Mouse (Mus musculus): ENCODE results near the gene Ccdc43.
A peak's percentile ranks its signal among the peaks of the same experiment; 100 is the strongest.
"Not testable (repeated sequence)": the region's sequence is repeated elsewhere in the genome, so short reads cannot be mapped to it uniquely, and the experiment has no call there.

The Ccdc43 gene

DNA sequence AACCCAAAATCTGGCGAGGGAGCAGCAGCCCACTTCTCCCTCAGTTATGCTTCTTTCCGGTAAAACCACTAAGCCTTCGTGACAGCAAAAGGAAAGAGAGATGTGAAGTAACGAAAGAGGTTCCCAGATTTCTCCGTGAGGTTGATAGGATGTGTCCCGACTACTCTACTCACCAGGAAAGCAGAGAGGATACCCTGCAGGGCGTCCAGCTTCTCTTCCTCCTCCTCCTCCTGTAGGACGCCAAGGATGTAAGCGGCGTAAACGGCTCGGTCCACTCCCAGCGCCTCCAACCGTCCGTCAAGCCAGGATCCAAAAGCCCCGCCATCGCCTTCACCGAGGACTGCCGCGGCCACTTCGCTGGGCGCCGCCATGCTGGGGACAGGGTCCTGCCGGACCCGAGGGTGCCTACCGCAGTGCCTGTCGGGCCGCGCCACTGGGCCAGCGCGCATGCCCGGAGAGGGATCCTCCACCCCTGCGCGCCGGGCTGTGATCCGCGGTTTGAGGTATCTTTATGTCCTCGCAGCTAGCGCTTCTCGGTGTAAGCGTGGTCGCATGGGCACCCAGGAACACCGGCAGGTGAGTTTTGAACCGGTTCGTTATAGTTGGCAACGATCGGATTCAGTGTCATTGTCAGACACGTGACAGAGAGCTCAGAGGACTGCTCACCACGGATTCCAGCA lies at the start of gene Ccdc43:
Ccdc43 (minus strand) TSS at position 445 of the 680 bp plus-strand sequence.
- DNase-seq (ENCODE audit: low read depth in 2 of 2, low spot score in 2 of 2): peak; percentile 82 to 89

DNA sequence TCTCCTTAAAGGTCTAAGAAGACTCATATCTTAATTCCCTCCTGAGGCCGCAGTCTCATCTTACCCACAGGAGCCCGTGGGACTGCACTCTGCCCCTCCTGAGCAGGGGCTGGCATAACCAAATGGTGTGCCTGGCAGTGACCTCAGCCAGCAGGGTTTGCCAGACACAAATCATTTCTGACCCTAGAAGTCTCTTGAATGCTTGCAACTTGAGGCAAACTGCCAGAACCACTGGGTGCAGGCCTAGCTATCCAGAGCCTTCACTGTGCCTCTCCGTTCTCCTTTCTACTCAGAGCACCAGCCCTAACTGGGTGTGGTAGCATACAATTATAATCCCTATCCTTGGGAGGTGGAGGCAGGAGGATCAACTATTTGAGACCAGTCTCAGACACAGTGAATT lies 47.2 kb upstream of the Ccdc43 start:
- no peak for DNase-seq (ENCODE audit: low read depth in 2 of 2, low spot score in 2 of 2)

DNA sequence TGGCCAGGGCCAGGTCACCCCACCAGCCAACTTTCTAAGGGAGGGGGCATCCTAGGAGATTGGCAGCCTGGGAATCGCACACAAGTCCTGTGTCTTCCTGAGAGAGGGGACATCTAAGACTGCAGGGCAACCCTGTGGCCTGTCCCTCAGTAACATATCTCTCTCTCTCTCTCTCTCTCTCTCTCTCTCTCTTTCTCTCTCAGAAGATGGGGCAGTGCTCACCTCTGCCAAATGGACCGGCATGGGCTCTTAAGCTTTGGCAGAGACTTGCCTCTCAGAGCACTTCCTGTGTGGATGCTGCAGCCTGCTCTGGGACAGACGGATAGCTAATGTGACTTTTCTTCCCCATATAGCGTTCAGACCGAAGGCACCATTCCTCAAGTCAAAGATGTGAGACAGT lies 45.3 kb upstream of the Ccdc43 start:
- DNase-seq (ENCODE audit: low read depth in 2 of 2, low spot score in 2 of 2): no peak

DNA sequence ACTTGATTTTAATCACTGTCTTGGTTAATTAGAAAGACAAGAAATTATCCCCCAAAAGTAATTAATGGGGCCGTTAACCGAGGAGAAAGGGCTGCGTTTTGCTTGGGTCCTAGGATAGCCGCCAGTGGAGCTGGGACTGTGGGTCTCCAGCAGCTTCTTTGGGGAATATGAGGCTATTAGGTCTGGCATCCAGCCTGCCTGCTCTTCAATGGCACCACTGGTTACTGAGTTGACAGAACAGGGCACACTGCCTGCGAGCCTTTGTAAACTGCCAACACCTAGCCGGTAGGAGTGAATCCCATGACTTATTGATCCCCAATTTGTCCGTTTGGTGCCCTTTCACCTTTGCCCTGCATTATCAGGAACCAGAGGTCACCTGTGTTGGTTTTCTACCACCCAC lies 44.5 kb upstream of the Ccdc43 start:
- no peak for DNase-seq (ENCODE audit: low read depth in 2 of 2, low spot score in 2 of 2)

- no peak for DNase-seq (ENCODE audit: low read depth in 2 of 2, low spot score in 2 of 2)
These were observed 43.8 kb upstream of the Ccdc43 start for GRCm38 (mm10) chr11:102741129-102741950.

- DNase-seq (ENCODE audit: low read depth in 2 of 2, low spot score in 2 of 2): no peak
These were observed 43.1 kb upstream of the Ccdc43 start for GRCm38 (mm10) chr11:102740634-102741033.

GRCm38 (mm10) chr11:102739278-102739966 lies 41.8 kb upstream of the Ccdc43 start:
- peak; percentile 44 to 63 for DNase-seq (ENCODE audit: low read depth in 2 of 2, low spot score in 2 of 2)

DNA sequence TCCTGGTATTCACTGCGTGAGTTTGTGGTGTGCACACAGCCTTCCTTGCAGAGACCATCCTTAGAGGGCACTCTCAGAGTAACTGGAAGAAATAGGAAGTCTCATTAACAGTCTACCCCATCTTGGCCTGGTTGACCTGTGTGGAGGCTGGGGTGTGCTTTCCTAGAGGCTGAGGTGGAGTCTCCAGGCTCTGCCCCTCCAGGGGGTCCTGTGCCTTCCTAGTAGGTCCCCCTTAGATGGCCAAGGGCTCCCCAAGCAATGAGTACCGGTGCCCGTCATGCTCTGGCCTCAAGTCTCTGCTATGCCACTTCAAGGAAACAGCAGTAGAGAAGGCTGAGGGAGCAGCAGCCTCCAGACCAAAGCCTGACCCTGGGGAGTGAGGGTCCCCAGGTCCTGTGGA lies 40.5 kb upstream of the Ccdc43 start:
- DNase-seq (ENCODE audit: low read depth in 2 of 2, low spot score in 2 of 2): no peak

DNA sequence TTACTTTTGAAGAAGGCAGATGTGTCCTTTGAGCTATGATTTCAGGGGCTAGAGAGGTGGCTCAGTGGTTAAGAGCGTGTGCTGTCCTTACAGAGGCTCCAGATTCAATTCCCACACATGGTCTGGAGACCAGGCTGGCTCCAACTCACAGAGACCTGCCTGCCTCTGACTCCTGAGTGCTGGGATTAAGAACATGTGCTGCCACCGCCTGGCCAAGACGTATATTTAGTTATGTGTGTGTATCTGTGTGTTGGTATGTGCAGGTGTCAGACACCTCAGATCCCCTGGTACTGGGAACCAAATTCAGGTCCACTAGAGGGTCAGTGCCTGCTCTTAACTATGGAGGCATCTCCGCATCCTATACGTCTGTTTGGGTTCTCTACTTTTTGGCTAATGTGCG lies 37.4 kb upstream of the Ccdc43 start:
- DNase-seq (ENCODE audit: low read depth in 2 of 2, low spot score in 2 of 2): no peak

GRCm38 (mm10) chr11:102733146-102733545 lies 35.6 kb upstream of the Ccdc43 start:
- no peak for DNase-seq (ENCODE audit: low read depth in 2 of 2, low spot score in 2 of 2)

- DNase-seq (ENCODE audit: low read depth in 2 of 2, low spot score in 2 of 2): no peak
These were observed 33.8 kb upstream of the Ccdc43 start for GRCm38 (mm10) chr11:102731366-102731765.

- DNase-seq (ENCODE audit: low read depth in 2 of 2, low spot score in 2 of 2): no peak
These were observed 32.3 kb upstream of the Ccdc43 start for GRCm38 (mm10) chr11:102729835-102730234.

GRCm38 (mm10) chr11:102728614-102729013 lies 31.0 kb upstream of the Ccdc43 start:
- peak in 1 of 2 experiments; percentile 15 for DNase-seq (ENCODE audit: low read depth in 2 of 2, low spot score in 2 of 2)

DNA sequence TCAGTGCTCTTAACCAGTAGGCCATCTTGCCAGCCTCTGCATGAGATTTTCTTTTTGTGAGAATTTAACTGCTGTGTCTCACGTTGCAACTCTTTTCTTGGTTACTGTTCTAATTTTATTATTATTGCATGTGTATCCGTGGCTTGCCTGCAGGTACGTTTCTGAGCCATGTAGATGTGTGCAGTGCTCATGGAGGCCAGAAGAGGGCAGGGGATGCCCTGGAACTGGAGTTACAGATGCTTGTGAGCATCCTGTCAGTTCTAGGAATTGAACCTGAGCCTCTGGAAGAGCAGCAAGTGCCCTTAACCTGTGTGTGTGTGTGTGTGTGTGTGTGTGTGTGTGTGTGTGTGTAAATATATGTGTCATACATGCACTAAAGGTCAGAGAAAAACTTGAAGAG lies 28.0 kb upstream of the Ccdc43 start:
- no peak for DNase-seq (ENCODE audit: low read depth in 2 of 2, low spot score in 2 of 2)

DNA sequence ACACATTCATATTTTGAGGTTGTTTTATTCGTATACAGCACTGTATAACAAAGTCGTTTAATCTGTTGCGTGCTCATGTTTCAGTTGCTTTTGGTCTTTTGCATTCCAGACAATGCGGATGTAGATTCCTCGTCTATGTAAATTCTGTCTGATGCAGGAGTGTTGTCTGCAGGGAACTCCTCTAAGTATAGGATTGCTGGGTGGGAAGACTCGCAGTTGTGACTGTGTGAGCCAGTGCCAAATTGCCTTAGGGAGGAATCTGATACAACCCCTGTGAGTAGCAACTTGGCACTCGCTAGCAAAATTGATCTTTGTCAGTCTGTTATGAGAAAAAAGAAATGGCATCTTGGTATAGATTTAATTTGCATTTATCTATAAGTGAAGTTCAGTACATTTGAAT lies 18.6 kb upstream of the Ccdc43 start:
- DNase-seq (ENCODE audit: low read depth in 2 of 2, low spot score in 2 of 2): no peak

DNA sequence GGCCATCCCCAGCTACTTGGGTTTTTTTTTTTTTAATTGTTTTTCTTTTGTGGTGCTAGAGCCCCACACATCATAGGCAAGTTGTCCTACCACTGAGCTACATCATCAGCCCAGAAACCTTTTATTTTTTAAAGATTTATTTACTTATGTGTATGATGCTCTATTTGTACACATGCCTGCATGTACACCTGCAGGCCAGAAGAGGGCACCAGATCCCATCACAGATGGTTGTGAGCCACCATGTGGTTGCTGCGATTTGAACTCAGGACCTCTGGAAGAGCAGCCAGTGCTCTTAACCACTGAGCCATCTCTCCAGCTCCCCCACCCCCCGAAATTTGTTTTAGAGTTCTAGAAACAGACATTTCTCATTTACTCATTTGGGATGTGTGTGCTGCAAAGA lies 17.0 kb upstream of the Ccdc43 start:
- not testable (repeated sequence) for DNase-seq (ENCODE audit: low read depth in 2 of 2, low spot score in 2 of 2)

GRCm38 (mm10) chr11:102712411-102712810 lies 14.8 kb upstream of the Ccdc43 start:
- no peak for DNase-seq (ENCODE audit: low read depth in 2 of 2, low spot score in 2 of 2)

GRCm38 (mm10) chr11:102702206-102702605 lies 4.6 kb upstream of the Ccdc43 start:
- not testable (repeated sequence) for DNase-seq (ENCODE audit: low read depth in 2 of 2, low spot score in 2 of 2)

GRCm38 (mm10) chr11:102698018-102698476 lies 465 bp upstream of the Ccdc43 start:
- no peak for DNase-seq (ENCODE audit: low read depth in 2 of 2, low spot score in 2 of 2)

DNA sequence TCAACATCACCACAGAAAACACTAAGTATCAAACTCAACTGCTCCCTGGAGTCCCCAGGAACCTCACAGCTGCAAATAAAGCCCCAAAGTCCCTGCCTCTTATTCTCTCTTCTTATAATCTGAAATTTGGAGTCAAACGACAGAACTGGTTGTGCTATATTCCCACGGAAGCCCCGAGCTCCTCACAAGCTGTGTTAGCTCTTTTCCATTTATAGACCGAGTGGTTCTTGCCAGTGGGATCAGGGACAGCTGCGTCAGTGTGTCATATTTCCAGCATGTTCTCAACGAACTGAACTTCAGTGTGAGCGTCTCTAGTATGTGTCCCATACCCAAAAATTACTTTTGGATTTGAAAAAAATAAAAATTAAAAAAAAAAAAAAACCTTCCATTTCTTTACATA lies 2.3 kb downstream of the Ccdc43 start:
- DNase-seq (ENCODE audit: low read depth in 2 of 2, low spot score in 2 of 2): no peak

DNA sequence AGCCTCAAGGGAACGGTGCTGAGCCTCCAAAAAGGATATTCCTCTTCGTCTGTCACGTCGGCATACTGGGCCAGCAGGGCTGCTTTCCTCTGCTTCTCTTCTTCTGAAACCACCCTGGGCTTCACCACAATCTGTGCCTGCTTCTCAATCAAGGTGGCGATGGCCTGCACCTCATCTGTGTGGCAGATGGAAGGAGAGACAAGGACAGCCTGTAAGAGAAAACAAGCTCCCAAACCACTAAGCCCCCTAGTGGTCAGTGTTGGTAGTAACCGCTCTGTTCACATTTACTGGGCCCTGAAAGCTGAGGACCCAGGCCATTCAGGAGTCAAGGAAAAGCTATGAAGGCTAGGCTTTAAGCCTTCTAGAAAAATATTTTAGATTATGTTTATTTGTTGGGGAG lies 7.4 kb downstream of the Ccdc43 start:
- DNase-seq (ENCODE audit: low read depth in 2 of 2, low spot score in 2 of 2): peak; percentile 64 to 71
